Mouse (Mus musculus): ENCODE measurements at regions not wholly inside any gene's neighbourhood (a gene's known extent, or its start where the extent isn't known, plus 50 kb on each side); places are given as distances from the start of the nearest gene placed in this dataset.
"Not testable (repeated sequence)": the region's sequence is repeated elsewhere in the genome, so short reads cannot be mapped to it uniquely, and the experiment has no call there.

GRCm38 (mm10) chr3:6083855-6084254 lies 333.2 kb downstream of the Gm8797 start:
- H3K4me3 ChIP-seq, result no peak overlapping the region
- no peaks in the 10 kb centered on the region for H3K9me3 ChIP-seq
- WGBS, result 78% methylated on average over 1 of the region's 1 CpGs
- no peaks in the 10 kb centered on the region for H3K4me1 ChIP-seq
- no peak for DNase-seq (ENCODE audit: low spot score)
- no peaks in the 10 kb centered on the region for H3K36me3 ChIP-seq
- H3K27me3 ChIP-seq (ENCODE audit: insufficient read depth, poor library complexity, severe bottlenecking), result no peaks in the 10 kb centered on the region
- H3K27ac ChIP-seq, result no peak overlapping the region

GRCm38 (mm10) chr3:6087267-6087666 lies 336.7 kb downstream of the Gm8797 start:
- Histone ChIP-seq H3K4me1 (no peaks in the 10 kb centered on the region), H3K9me3 (no peaks in the 10 kb centered on the region), H3K27me3 (ENCODE audit: insufficient read depth, poor library complexity, severe bottlenecking) (no peaks in the 10 kb centered on the region), H3K4me3 (no peak overlapping the region), H3K36me3 (no peaks in the 10 kb centered on the region), H3K27ac (no peak overlapping the region)
- DNase-seq (ENCODE audit: low spot score), result no peak
- WGBS, result 76% methylated on average over 9 of the region's 9 CpGs

- H3K27ac ChIP-seq, result no peak overlapping the region
- 82% methylated on average over 2 of the region's 2 CpGs for WGBS
- H3K4me3 ChIP-seq, result no peak overlapping the region
- no peaks in the 10 kb centered on the region for H3K4me1 ChIP-seq
- no peaks in the 10 kb centered on the region for H3K9me3 ChIP-seq
- DNase-seq (ENCODE audit: low spot score), result no peak
- H3K36me3 ChIP-seq, result no peaks in the 10 kb centered on the region
- H3K27me3 ChIP-seq (ENCODE audit: insufficient read depth, poor library complexity, severe bottlenecking), result no peaks in the 10 kb centered on the region
Observed at GRCm38 (mm10) chr3:6093931-6094330, 343.3 kb downstream of the Gm8797 start.

- not testable (repeated sequence) for H3K9me3 ChIP-seq; H3K4me1 ChIP-seq; H3K27ac ChIP-seq; H3K4me3 ChIP-seq; H3K27me3 ChIP-seq (ENCODE audit: insufficient read depth, poor library complexity, severe bottlenecking); DNase-seq (ENCODE audit: low spot score); H3K36me3 ChIP-seq
Observed at GRCm38 (mm10) chr3:6094410-6094809, 343.8 kb downstream of the Gm8797 start.

- Histone ChIP-seq H3K9me3 (no peaks in the 10 kb centered on the region), H3K4me1 (no peaks in the 10 kb centered on the region), H3K27ac (no peak overlapping the region), H3K4me3 (no peak overlapping the region), H3K36me3 (no peaks in the 10 kb centered on the region), H3K27me3 (ENCODE audit: insufficient read depth, poor library complexity, severe bottlenecking) (no peaks in the 10 kb centered on the region)
- 57% methylated on average over 4 of the region's 4 CpGs for WGBS
- no peak for DNase-seq (ENCODE audit: low spot score)
Observed at GRCm38 (mm10) chr3:6100863-6101262, 350.3 kb downstream of the Gm8797 start.

GRCm38 (mm10) chr3:6102866-6103265 lies 352.3 kb downstream of the Gm8797 start:
- H3K4me1 ChIP-seq, result no peaks in the 10 kb centered on the region
- no peak overlapping the region for H3K27ac ChIP-seq
- no peaks in the 10 kb centered on the region for H3K27me3 ChIP-seq (ENCODE audit: insufficient read depth, poor library complexity, severe bottlenecking)
- no peak overlapping the region for H3K4me3 ChIP-seq
- DNase-seq (ENCODE audit: low spot score), result no peak
- WGBS, result 79% methylated on average over 1 of the region's 1 CpGs
- H3K9me3 ChIP-seq, result no peaks in the 10 kb centered on the region
- H3K36me3 ChIP-seq, result no peaks in the 10 kb centered on the region

GRCm38 (mm10) chr3:6106659-6107058 lies 356.1 kb downstream of the Gm8797 start:
- Histone ChIP-seq H3K36me3 (no peaks in the 10 kb centered on the region), H3K4me3 (no peak overlapping the region), H3K27ac (no peak overlapping the region), H3K27me3 (ENCODE audit: insufficient read depth, poor library complexity, severe bottlenecking) (no peaks in the 10 kb centered on the region), H3K9me3 (no peaks in the 10 kb centered on the region), H3K4me1 (no peaks in the 10 kb centered on the region)
- no peak for DNase-seq (ENCODE audit: low spot score)
- WGBS, result 6% methylated on average over 2 of the region's 2 CpGs

- H3K27ac ChIP-seq, result no peak overlapping the region
Observed at GRCm38 (mm10) chr3:6107377-6108155, 357.0 kb downstream of the Gm8797 start.

GRCm38 (mm10) chr3:6118721-6119120 lies 368.1 kb downstream of the Gm8797 start:
- Histone ChIP-seq H3K4me3 (no peak overlapping the region), H3K9me3 (peaks cover 2% of the 10 kb centered on the region; the same call in 1 of the 2 replicates), H3K36me3 (no peaks in the 10 kb centered on the region), H3K27ac (no peak overlapping the region), H3K27me3 (ENCODE audit: insufficient read depth, poor library complexity, severe bottlenecking) (no peaks in the 10 kb centered on the region), H3K4me1 (no peaks in the 10 kb centered on the region)
- DNase-seq (ENCODE audit: low spot score), result no peak
- 82% methylated on average over 1 of the region's 1 CpGs for WGBS

More at GRCm38 (mm10) chr3:6107377-6108155, 357.0 kb downstream of the Gm8797 start:
- Histone ChIP-seq H3K36me3 (no peaks in the 10 kb centered on the region), H3K4me1 (no peaks in the 10 kb centered on the region), H3K27me3 (ENCODE audit: insufficient read depth, poor library complexity, severe bottlenecking) (no peaks in the 10 kb centered on the region), H3K9me3 (no peaks in the 10 kb centered on the region), H3K4me3 (no peak overlapping the region)
- DNase-seq (ENCODE audit: low spot score), result no peak
- WGBS, result 79% methylated on average over 8 of the region's 8 CpGs

- not testable (repeated sequence) for H3K27ac ChIP-seq; H3K27me3 ChIP-seq (ENCODE audit: insufficient read depth, poor library complexity, severe bottlenecking); DNase-seq (ENCODE audit: low spot score); H3K9me3 ChIP-seq; H3K4me1 ChIP-seq; H3K36me3 ChIP-seq; H3K4me3 ChIP-seq
- WGBS, result 67% methylated on average over 9 of the region's 9 CpGs
Observed at GRCm38 (mm10) chr3:6135754-6136153, 385.1 kb downstream of the Gm8797 start.

- peak; percentile 65 for DNase-seq (ENCODE audit: low spot score)
- Histone ChIP-seq H3K36me3 (no peaks in the 10 kb centered on the region), H3K9me3 (no peaks in the 10 kb centered on the region), H3K4me1 (no peaks in the 10 kb centered on the region), H3K4me3 (no peak overlapping the region), H3K27me3 (ENCODE audit: insufficient read depth, poor library complexity, severe bottlenecking) (no peaks in the 10 kb centered on the region), H3K27ac (no peak overlapping the region)
- WGBS, result 89% methylated on average over 17 of the region's 17 CpGs
Observed at GRCm38 (mm10) chr3:6137374-6137773, 386.8 kb downstream of the Gm8797 start.

- Histone ChIP-seq H3K27ac (no peak overlapping the region), H3K4me3 (no peak overlapping the region), H3K36me3 (no peaks in the 10 kb centered on the region), H3K27me3 (ENCODE audit: insufficient read depth, poor library complexity, severe bottlenecking) (no peaks in the 10 kb centered on the region), H3K9me3 (no peaks in the 10 kb centered on the region), H3K4me1 (no peaks in the 10 kb centered on the region)
- DNase-seq (ENCODE audit: low spot score), result no peak
- WGBS, result 24% methylated on average over 1 of the region's 1 CpGs
Observed at GRCm38 (mm10) chr3:6173775-6174174, 423.2 kb downstream of the Gm8797 start.

GRCm38 (mm10) chr3:6182533-6182932 lies 431.9 kb downstream of the Gm8797 start:
- no peak overlapping the region for H3K4me3 ChIP-seq
- no peaks in the 10 kb centered on the region for H3K27me3 ChIP-seq (ENCODE audit: insufficient read depth, poor library complexity, severe bottlenecking)
- no peak overlapping the region for H3K27ac ChIP-seq
- H3K36me3 ChIP-seq, result no peaks in the 10 kb centered on the region
- WGBS, result 82% methylated on average over 2 of the region's 2 CpGs
- no peaks in the 10 kb centered on the region for H3K4me1 ChIP-seq
- no peaks in the 10 kb centered on the region for H3K9me3 ChIP-seq
- DNase-seq (ENCODE audit: low spot score), result no peak

- no peak for DNase-seq (ENCODE audit: low spot score)
Observed at GRCm38 (mm10) chr3:6183400-6183799, 432.8 kb downstream of the Gm8797 start.

More at GRCm38 (mm10) chr3:6183400-6183799, 432.8 kb downstream of the Gm8797 start:
- Histone ChIP-seq H3K27me3 (ENCODE audit: insufficient read depth, poor library complexity, severe bottlenecking) (no peaks in the 10 kb centered on the region), H3K4me1 (no peaks in the 10 kb centered on the region), H3K27ac (no peak overlapping the region), H3K4me3 (no peak overlapping the region), H3K36me3 (no peaks in the 10 kb centered on the region), H3K9me3 (no peaks in the 10 kb centered on the region)
- 55% methylated on average over 1 of the region's 1 CpGs for WGBS
